In the genomic region with DNA sequence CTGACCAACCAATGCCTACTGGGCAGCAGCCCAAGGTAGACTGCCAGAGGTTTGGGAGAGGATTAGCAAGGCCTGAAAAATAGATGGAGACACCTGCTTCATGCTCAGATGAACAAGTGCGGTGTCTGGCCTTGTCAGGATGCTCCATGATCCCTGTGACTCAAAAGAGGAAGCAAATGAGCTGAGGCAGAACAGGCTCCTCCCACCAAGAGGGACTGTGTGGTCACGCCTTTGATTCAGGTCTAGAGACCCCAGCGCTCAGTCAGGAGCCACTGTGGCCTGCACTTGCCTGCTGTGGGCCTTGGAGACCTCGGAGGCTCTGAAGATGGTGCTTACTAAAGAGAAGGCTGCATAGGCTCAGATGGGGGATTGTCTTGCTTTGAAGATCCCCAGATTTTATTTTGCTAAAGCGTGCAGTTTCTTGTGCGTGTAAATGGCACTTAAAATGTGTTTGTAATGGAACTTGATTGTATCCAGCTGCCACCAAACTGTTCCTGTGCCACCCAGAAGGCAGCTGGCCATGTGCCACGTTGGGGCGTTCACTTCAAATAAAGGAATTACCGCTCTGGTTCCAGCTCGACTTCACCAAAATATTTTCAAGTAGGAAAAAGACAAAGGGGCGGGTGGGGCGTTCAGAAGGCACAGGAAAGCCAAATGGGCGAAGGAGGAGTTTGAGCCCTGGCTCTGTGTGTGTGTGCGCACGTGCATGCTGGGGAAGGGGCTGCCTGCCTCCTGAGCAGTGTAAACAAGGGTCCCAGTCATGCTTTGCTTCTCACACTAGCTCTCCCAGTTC, we compare ENCODE assay signal across 8 mouse cellular contexts. TPM values are rescaled to one million over a fixed set of nuclear protein-coding genes. Genes with fewer than 3 reads are reported as not detected.
DNase-seq lines count a peak whose midpoint lies in the region; TF ChIP-seq lines count a peak whose summit lies in the region.

No protein-coding gene starts in this region.

- TF ChIP-seq POLR2A in lung, adult 2 months (IDR thresholded peaks at IDR 0.05; ENCODE audit: borderline replicate concordance, extremely low read depth, low read depth, low read length) = no peak

- WGBS in lung, adult 2 months = 17% methylated on average over 15 of the region's 15 CpGs

- peak; percentile 47 for DNase-seq in retina, postnatal 1 day
- no peak for DNase-seq in retina, embryonic 14.5 days (ENCODE audit: low spot score)
- DNase-seq in cerebellum, adult 9-11 months = peak; percentile 95
- DNase-seq in heart, adult 9 months (ENCODE audit: low spot score in 2 of 2) = peak; percentile 58 to 66
- peak; percentile 83 for DNase-seq in kidney, postnatal 10 days
- peak; percentile 60 for DNase-seq in lung, adult 2 months
- peak; percentile 76 to 81 for DNase-seq in right cerebral cortex, postnatal 10 days (ENCODE audit: low spot score in 2 of 2)
- DNase-seq in thymus, postnatal 14 days = no peak

- H3K4me3 ChIP-seq in lung, adult 2 months (replicated peaks; ENCODE audit: extremely low read depth, low read depth, low read length) = no peak overlapping the region

- H3K4me1 ChIP-seq in lung, adult 2 months (ENCODE audit: control insufficient read depth, insufficient read depth, low read length) = peaks cover 15% of the 10 kb centered on the region

- TF ChIP-seq CTCF in lung, adult 2 months (IDR thresholded peaks at IDR 0.05; ENCODE audit: insufficient read depth, low read length) = no peak

RNA-seq across cellular contexts. Expression of a gene that starts 6.0 kb away (rescaled TPM):
- polyA plus RNA-seq in lung, adult 2 months (2012; rRNA removed) = 23.1 and 24.0 TPM in 2 replicates

RNA-seq across cellular contexts. Expression of a gene that starts 35.7 kb away (rescaled TPM):
- polyA plus RNA-seq in lung, adult 2 months (2012; rRNA removed) = 18.2 and 19.0 TPM in 2 replicates

Comparison
In these comparisons a context has a peak if more than half of its experiments do, and no peak if none do; other contexts are left out.
1. DNase-seq: peak in retina, postnatal 1 day (single experiment), cerebellum, adult 9-11 months (single experiment), heart, adult 9 months (2 of 2), kidney, postnatal 10 days (single experiment), lung, adult 2 months (single experiment) and right cerebral cortex, postnatal 10 days (2 of 2); none in retina, embryonic 14.5 days (single experiment) and thymus, postnatal 14 days (single experiment).